Mouse (Mus musculus) lung, postnatal 10 days (tissue): ENCODE results near the gene Gcm1.
A peak's percentile ranks its signal among the peaks of the same experiment; 100 is the strongest.

Experiments
- DNase-seq: peaks from one replicate; pipeline ENCODE4 v3.0.0; 2021

Gene Gcm1

DNA sequence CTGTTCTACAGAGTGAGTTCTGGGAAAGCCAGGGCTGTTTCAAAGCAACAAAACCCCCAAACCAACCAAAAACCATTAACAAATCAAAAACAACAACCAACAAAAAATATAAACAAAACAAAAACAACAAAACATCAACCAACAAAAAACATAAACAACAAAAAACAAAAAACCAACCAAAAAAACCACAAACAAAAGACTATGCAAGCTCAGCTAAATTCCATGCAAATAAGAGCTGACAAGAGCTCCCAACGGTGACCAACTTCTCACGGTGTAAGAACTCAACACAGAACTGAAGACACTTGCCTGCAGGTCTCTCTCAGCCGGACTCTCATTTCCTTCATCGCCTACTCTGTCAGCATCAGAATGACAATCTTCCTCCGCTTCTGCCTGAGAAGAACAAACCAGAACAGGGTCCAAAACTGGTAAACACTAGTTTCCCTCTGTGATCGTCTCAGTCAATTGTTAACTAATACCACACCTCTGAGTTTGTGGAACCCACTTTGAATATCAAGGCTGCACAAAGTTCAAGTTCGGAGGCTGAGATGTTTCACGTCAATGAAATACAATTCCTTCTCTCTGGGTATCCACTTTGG lies 52.3 kb downstream of the Gcm1 start:
- DNase-seq, result no peak

GRCm38 (mm10) chr9:78104973-78105372 lies 53.2 kb downstream of the Gcm1 start:
- DNase-seq, result no peak

DNA sequence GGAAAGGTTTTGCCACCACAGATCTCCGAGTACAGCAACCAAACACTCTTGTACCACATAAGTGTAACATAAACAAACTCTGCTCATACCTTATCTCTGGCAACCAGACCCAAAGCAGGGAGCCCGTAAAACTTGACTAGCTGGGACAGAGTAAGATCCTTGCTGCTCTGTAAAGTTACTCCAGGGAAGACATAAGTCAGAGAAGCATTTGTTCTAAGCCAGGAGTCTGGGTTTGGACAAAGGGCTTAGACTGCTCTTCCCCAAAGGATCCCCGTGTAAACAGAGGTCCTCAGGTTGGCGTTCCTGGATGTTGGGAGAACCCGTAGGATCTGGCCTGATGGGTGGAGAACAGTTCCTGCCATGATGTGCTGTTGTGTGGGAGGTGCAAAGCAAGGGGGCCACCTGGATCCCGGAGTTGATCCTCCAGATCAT lies 53.8 kb downstream of the Gcm1 start:
- DNase-seq, result no peak

DNA sequence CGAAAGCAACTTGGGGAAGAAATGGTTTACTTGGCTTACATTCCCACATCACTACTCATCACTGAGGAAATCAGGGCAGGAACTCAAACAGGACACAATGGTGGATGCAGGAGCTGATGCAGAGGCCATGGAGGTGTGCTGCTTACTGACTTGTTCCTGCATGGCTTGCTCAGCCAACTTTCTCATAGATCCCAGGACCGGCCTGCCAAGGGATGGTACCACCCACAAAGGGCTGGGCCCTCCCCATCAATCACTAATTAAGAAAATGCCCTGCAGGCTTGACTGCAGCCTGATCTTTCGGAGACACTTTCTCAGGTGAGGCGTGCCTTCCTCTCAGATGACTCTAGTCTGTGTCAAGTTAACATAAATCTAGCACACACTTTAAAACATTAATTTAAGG lies 55.1 kb downstream of the Gcm1 start:
- no peak for DNase-seq

DNA sequence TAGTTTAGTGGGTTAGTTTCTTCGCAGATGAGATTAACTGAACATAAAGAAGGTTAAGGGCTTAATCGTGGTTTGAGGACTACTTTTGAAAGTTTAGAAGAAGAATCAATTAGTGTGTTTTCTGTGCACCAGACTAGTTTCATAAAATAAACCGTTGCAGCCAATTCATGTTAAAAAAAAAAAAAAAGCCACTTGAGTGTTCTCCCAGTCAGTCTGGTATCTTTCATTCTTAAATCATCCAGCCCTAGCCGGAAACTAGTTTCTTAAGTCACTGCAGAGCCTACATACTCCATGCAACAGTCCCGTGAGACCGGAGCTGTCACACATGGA lies 55.8 kb downstream of the Gcm1 start:
- no peak for DNase-seq

DNA sequence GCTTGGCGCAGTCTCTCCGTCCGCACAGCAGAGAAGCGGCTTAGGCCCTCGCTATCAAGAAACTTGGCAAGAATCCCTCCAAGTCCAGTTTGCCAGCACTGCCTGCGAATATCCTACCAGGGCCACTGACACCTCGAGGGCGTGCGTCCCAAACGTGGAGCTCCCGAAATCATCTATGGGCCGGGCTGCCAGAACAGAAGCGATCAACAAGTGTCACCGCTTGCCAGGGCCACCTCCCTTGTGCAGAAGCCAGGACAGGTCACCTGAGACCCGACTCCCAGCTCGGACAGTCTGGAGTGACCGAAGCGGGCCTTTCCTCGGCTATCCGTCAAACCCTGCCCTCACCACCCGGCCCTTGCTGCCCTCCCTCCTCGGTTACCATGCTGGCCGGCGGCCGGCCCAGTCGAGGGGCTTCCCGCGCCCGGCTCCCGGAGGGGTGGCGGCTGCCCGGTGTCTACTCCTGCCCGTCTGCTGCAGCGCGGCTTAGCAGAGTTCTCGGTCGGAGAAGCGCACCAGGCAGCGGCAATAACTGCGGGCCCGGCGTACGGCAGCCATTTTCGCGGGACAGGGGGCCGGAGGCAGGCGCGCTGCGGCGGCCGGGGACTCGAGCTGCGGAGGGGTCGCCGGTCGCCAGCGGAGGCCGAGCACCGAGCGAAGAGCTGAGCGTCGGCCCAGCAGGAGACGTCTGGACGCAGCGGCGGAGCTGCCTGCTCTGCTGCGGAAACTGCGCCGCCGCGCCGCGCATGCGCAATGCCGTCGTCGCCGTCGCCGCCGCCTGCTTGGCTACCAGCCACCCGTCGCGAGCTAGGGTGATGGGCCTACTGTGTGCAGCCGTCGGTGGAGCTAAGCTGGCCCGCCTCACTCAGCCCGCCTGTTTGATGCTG lies 56.4 kb downstream of the Gcm1 start:
- DNase-seq, result peak; percentile 81

GRCm38 (mm10) chr9:78108796-78109239 lies 57.1 kb downstream of the Gcm1 start, which contains the start of the genes Fbxo9 and Ick:
Gene Fbxo9, minus strand, starts transcription at chr9:78109065.
Gene Ick, plus strand, starts transcription at chr9:78109192.
- peak; percentile 96 for DNase-seq

DNA sequence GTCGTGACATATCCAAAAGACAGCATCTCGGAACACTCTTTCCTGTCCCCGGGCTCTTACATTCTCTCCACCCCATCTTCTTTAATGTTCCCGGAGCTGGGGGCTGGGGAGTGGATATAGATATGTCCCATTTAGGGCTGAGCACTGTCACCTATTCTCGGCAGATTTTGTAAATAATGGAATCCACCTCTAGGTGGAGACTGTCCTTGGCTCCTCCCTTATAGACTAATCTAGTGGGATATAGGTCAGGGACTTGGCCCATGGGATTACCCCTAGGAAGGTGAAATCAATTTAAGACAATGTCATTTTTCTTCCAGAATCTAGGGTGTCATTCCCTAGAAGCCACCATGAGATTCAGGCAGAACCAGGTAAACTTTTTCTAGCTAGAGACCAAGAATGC lies 57.9 kb downstream of the Gcm1 start:
- no peak for DNase-seq

DNA sequence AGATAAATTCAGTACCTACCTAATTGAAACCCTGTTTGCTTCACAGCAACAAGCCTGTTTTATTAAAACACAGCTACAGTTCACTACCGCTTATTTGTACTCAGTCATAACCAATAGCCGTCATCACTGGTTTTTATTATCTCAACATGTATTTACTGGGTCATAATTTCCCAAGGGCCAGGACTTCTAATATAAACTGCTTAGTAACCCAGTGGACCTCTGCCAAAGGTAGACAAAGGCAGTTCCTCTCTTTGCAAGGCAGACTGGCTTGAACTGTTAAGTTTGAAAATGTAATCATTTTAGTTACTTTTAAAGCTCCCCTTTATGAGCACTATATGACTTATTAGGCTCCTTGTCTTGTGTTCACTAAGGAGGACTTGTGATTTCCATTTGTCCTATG lies 59.7 kb downstream of the Gcm1 start:
- no peak for DNase-seq

DNA sequence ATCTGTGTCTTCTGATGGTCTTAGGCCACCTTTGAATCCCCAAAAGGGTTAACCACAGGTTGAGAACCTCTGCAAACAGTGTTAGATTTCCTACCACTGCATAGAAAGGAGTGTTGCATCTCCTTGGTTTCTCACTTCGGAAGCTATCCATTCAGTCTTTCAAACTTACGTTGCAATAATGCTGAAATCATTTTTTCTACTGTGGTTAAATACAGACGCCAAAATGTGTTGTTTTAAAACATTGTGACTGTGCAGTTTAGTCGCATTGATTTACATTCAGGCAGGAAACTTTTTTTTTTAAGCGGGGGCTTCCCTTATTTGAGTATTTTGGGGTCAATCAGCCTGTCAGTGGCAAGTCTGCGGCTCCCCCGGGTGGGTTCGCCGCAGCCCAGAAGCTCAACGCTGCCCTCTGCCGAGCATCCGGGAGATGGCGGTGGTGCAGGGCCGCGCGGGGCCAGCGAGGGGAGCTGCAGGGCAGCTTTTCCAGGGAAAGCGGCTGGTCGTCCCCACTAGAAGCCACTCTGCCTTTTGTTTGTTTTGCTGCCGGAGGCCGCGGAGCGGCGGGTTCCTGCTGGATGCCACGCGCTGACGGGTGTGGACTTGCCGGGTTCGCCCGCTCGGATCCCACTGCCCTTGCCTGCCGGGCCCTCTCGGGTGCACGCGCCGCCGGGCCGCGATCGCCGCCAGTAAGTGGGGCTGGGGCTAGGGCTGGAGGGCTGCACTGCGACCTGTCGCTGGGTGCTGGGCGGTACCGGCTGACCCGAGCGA lies 61.2 kb downstream of the Gcm1 start:
- DNase-seq, result peak; percentile 95

GRCm38 (mm10) chr9:78113538-78113885 lies 61.8 kb downstream of the Gcm1 start:
- DNase-seq, result no peak
